Mouse (Mus musculus) layer of hippocampus, adult 8-10 months (tissue): Measurements from ENCODE around the gene Gm10271. TPM values are rescaled to one million over a fixed set of nuclear protein-coding genes. Genes with fewer than 3 reads are reported as not detected.

Experiments used
- DNase-seq, 2 experiments: peaks; one replicate each; pipeline ENCODE4 v3.0.0; 2022; ENCODE audit warnings: low spot score in 2 of 2
- total RNA-seq, 4 experiments: library from RNA; stranded (reverse); gene quantifications; 2 replicates each; pipeline ENCODE4 v1.2.4; 2022

Gm10271 gene
- not detected for total RNA-seq

GRCm38 (mm10) chr10:116972509-116972908 is at the start of gene Gm10271:
Gene Gm10271, minus strand, starts transcription at chr10:116972609.
- DNase-seq = no peak

GRCm38 (mm10) chr10:117021020-117021754 is 48.8 kb upstream of the Gm10271 start:
- DNase-seq = no peak

- no peak for DNase-seq
Measured at GRCm38 (mm10) chr10:117018281-117018840, 46.0 kb upstream of the Gm10271 start.

- DNase-seq = no peak
Measured at GRCm38 (mm10) chr10:117014565-117014964, 42.2 kb upstream of the Gm10271 start.

GRCm38 (mm10) chr10:117013689-117014390 is 41.4 kb upstream of the Gm10271 start:
- peak; percentile 32 to 51 for DNase-seq

- DNase-seq = no peak
Measured at GRCm38 (mm10) chr10:117011047-117011446, 38.6 kb upstream of the Gm10271 start.

- no peak for DNase-seq
Measured at GRCm38 (mm10) chr10:117009691-117010090, 37.3 kb upstream of the Gm10271 start.

- DNase-seq = no peak
Measured at GRCm38 (mm10) chr10:117005707-117006464, 33.5 kb upstream of the Gm10271 start.

GRCm38 (mm10) chr10:117004695-117005094 is 32.3 kb upstream of the Gm10271 start:
- DNase-seq = no peak

GRCm38 (mm10) chr10:117000975-117001374 is 28.6 kb upstream of the Gm10271 start:
- peak in 1 of 2 experiments; percentile 42 for DNase-seq

GRCm38 (mm10) chr10:116998716-116999455 is 26.5 kb upstream of the Gm10271 start:
- DNase-seq = no peak

GRCm38 (mm10) chr10:116996236-116996600 is 23.8 kb upstream of the Gm10271 start:
- no peak for DNase-seq

GRCm38 (mm10) chr10:116995584-116996235 is 23.3 kb upstream of the Gm10271 start:
- no peak for DNase-seq

GRCm38 (mm10) chr10:116995162-116995561 is 22.8 kb upstream of the Gm10271 start:
- no peak for DNase-seq

GRCm38 (mm10) chr10:116993971-116994370 is 21.6 kb upstream of the Gm10271 start:
- DNase-seq = no peak

- DNase-seq = no peak
Measured at GRCm38 (mm10) chr10:116986264-116987082, 14.1 kb upstream of the Gm10271 start, which contains the start of gene Best3. Gene Best3, plus strand, starts transcription at chr10:116986314.

- no peak for DNase-seq
Measured at GRCm38 (mm10) chr10:116984836-116985235, 12.4 kb upstream of the Gm10271 start.

- no peak for DNase-seq
Measured at GRCm38 (mm10) chr10:116982526-116982925, 10.1 kb upstream of the Gm10271 start.

GRCm38 (mm10) chr10:116980888-116981287 is 8.5 kb upstream of the Gm10271 start:
- no peak for DNase-seq

- DNase-seq = no peak
Measured at GRCm38 (mm10) chr10:116980273-116980672, 7.9 kb upstream of the Gm10271 start.
